Mouse (Mus musculus): ENCODE results near the gene Abca1.

DNA sequence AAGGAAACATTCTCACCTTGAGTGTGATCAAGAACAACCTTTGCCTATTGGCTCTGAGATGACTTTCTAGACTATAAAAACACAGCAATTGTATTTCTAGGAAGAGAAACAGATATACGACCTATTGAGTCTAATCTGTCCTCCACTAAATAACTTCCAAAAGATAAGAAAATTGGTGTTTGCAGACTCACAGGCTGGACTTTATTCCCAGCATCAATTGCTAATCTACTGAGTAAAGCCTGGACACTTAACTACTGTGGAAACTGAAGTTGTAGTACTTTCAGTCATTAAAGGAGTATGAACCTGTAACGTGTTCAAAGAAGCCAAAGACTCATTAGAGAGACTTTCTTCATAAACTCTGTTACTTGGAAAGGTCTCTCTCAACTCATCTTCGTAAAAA is 131.9 kb downstream of the Abca1 start:
- TF ChIP-seq CTCF (IDR thresholded peaks at IDR 0.05; ENCODE audit: low read depth) (no peak), EP300 (IDR thresholded peaks at IDR 0.05; ENCODE audit: low read depth) (no peak)

Data from heart, postnatal 0 days (tissue).